Mouse (Mus musculus): Measurements from ENCODE around the gene Arhgap9.

DNA sequence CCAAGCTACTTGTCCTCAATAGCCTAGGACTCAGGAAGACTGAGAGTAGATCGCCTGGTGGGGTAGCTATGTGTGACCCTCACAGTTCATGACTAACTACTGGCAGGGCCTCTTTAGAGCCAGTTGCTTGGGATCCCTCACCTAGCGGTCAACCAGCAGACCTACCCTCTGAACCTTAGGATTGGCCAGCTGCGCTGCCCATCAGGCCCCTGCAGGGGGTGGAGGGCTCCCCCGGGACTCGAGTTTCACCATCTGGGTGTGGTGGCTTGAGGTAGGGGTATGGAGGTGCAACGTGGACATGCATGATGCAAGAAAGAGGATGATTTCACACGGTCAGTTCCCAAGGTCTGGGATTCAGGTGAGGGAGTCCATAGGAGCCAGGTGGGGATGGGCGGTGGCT, 30.0 kb downstream of the Arhgap9 start:
- no peak for TF ChIP-seq TAL1 (IDR thresholded peaks at IDR 0.05; ENCODE audit: low read length)
- no peak for TF ChIP-seq GATA1 (IDR thresholded peaks at IDR 0.05; ENCODE audit: low read length)

All from erythroblast, embryonic 14.5 days (primary cell).